Mouse (Mus musculus) forebrain, embryonic 16.5 days (tissue): ENCODE measurements at regions not wholly inside any gene's neighbourhood (a gene's known extent, or its start where the extent isn't known, plus 50 kb on each side); places are given as distances from the start of the nearest gene placed in this dataset.

Experiments
- ATAC-seq: fragments of 200-750 bp; cut with Nextera tagmentation; 2 replicates; pipeline ENCODE4 v1.8.0; 2017; ENCODE audit warnings: mild to moderate bottlenecking, moderate library complexity
- H3K27ac ChIP-seq: fragments of 300-500 bp; sonication (generic); 2 replicates; pipeline ENCODE4 v1.5.1; 2014; ENCODE audit warnings: low read length, control low read depth
- H3K27me3 ChIP-seq: fragments of 300-500 bp; sonication (generic); replicated peaks from 2 replicates; pipeline ENCODE4 v1.6.1; 2014; ENCODE audit warnings: low read length; ENCODE audit not compliant: control insufficient read depth, insufficient read depth
- H3K36me3 ChIP-seq: fragments of 300-500 bp; sonication (generic); 2 replicates; pipeline ENCODE4 v1.6.1; 2014; ENCODE audit not compliant: control insufficient read depth, insufficient read depth
- H3K4me1 ChIP-seq: fragments of 300-500 bp; sonication (generic); replicated peaks from 2 replicates; pipeline ENCODE4 v1.6.1; 2014; ENCODE audit warnings: low read length; ENCODE audit not compliant: control insufficient read depth, insufficient read depth
- H3K4me2 ChIP-seq: fragments of 300-500 bp; sonication (generic); 2 replicates; pipeline ENCODE4 v1.6.1; 2014; ENCODE audit warnings: mild to moderate bottlenecking, low read length, control low read depth
- H3K4me3 ChIP-seq: fragments of 300-500 bp; sonication (generic); replicated peaks from 2 replicates; pipeline ENCODE4 v1.5.1; 2014; ENCODE audit warnings: mild to moderate bottlenecking, low read length, control low read depth
- H3K9ac ChIP-seq: fragments of 300-500 bp; sonication (generic); replicated peaks from 2 replicates; pipeline ENCODE4 v1.6.1; 2014; ENCODE audit warnings: low read depth, low read length, control low read depth
- H3K9me3 ChIP-seq: fragments of 300-500 bp; sonication (generic); 2 replicates; pipeline ENCODE4 v1.6.1; 2016; ENCODE audit warnings: low read length; ENCODE audit not compliant: control insufficient read depth
- WGBS: fragments of 180-500 bp; shearing (Covaris S2); extraction: QIAGEN DNeasy Blood & Tissue Kit; methylation state at CpG from one replicate; pipeline ENCODE4 v1.1.7; 2014; 5-methylcytosine and 5-hydroxymethylcytosine counted together

GRCm38 (mm10) chr16:24056885-24057531 is 68.4 kb upstream of the Bcl6 start:
- no peak overlapping the region for H3K9ac ChIP-seq

GRCm38 (mm10) chr16:24056123-24056884 is 67.7 kb upstream of the Bcl6 start:
- Histone ChIP-seq H3K9ac (no peak overlapping the region), H3K4me2 (no peak overlapping the region), H3K9me3 (no peaks in the 10 kb centered on the region), H3K27ac (no peak overlapping the region), H3K4me1 (peaks cover 5% of the 10 kb centered on the region; the same call in 1 of the 2 replicates), H3K36me3 (no peaks in the 10 kb centered on the region), H3K27me3 (no peaks in the 10 kb centered on the region), H3K4me3 (no peak overlapping the region)
- ATAC-seq = no peak
- 52% methylated on average over 12 of the region's 12 CpGs for WGBS

More at GRCm38 (mm10) chr16:24056885-24057531, 68.4 kb upstream of the Bcl6 start:
- WGBS = 34% methylated on average over 11 of the region's 11 CpGs
- H3K4me2 ChIP-seq = no peak overlapping the region
- no peaks in the 10 kb centered on the region for H3K36me3 ChIP-seq
- H3K9me3 ChIP-seq = no peaks in the 10 kb centered on the region
- H3K4me3 ChIP-seq = no peak overlapping the region
- H3K4me1 ChIP-seq = peaks cover 5% of the 10 kb centered on the region; the same call in 1 of the 2 replicates
- no peak overlapping the region for H3K27ac ChIP-seq
- ATAC-seq = no peak
- no peaks in the 10 kb centered on the region for H3K27me3 ChIP-seq

GRCm38 (mm10) chr16:24054293-24054692 is 65.6 kb upstream of the Bcl6 start:
- H3K4me3 ChIP-seq = no peak overlapping the region
- H3K4me1 ChIP-seq = peaks cover 5% of the 10 kb centered on the region; the same call in 1 of the 2 replicates
- no peaks in the 10 kb centered on the region for H3K9me3 ChIP-seq
- H3K4me2 ChIP-seq = no peak overlapping the region
- no peaks in the 10 kb centered on the region for H3K27me3 ChIP-seq
- H3K9ac ChIP-seq = no peak overlapping the region
- WGBS = 96% methylated on average over 3 of the region's 3 CpGs
- H3K36me3 ChIP-seq = no peaks in the 10 kb centered on the region
- no peak for ATAC-seq
- no peak overlapping the region for H3K27ac ChIP-seq

GRCm38 (mm10) chr16:24053403-24053802 is 64.8 kb upstream of the Bcl6 start:
- Histone ChIP-seq H3K9ac (no peak overlapping the region), H3K4me3 (no peak overlapping the region), H3K27me3 (no peaks in the 10 kb centered on the region), H3K4me2 (no peak overlapping the region), H3K4me1 (peaks cover 5% of the 10 kb centered on the region; the same call in 1 of the 2 replicates), H3K9me3 (no peaks in the 10 kb centered on the region), H3K36me3 (no peaks in the 10 kb centered on the region), H3K27ac (no peak overlapping the region)
- no peak for ATAC-seq
- WGBS = 63% methylated on average over 10 of the region's 10 CpGs

GRCm38 (mm10) chr16:24050856-24051640 is 62.4 kb upstream of the Bcl6 start:
- no peak overlapping the region for H3K27ac ChIP-seq
- 89% methylated on average over 10 of the region's 10 CpGs for WGBS
- H3K4me3 ChIP-seq = no peak overlapping the region
- no peaks in the 10 kb centered on the region for H3K9me3 ChIP-seq
- no peaks in the 10 kb centered on the region for H3K27me3 ChIP-seq
- H3K4me2 ChIP-seq = no peak overlapping the region
- no peak overlapping the region for H3K9ac ChIP-seq
- no peaks in the 10 kb centered on the region for H3K36me3 ChIP-seq
- H3K4me1 ChIP-seq = no peaks in the 10 kb centered on the region
- no peak for ATAC-seq

- H3K9ac ChIP-seq = no peak overlapping the region
- no peaks in the 10 kb centered on the region for H3K36me3 ChIP-seq
- 92% methylated on average over 4 of the region's 4 CpGs for WGBS
- no peaks in the 10 kb centered on the region for H3K4me1 ChIP-seq
- no peak for ATAC-seq
- H3K4me3 ChIP-seq = no peak overlapping the region
- no peaks in the 10 kb centered on the region for H3K9me3 ChIP-seq
- H3K27ac ChIP-seq = no peak overlapping the region
- no peak overlapping the region for H3K4me2 ChIP-seq
- H3K27me3 ChIP-seq = no peaks in the 10 kb centered on the region
Observed at GRCm38 (mm10) chr16:24043779-24044178, 55.1 kb upstream of the Bcl6 start.

- H3K9me3 ChIP-seq = no peaks in the 10 kb centered on the region
- no peak overlapping the region for H3K4me2 ChIP-seq
- no peak overlapping the region for H3K27ac ChIP-seq
- H3K36me3 ChIP-seq = no peaks in the 10 kb centered on the region
- no peak overlapping the region for H3K9ac ChIP-seq
- no peaks in the 10 kb centered on the region for H3K4me1 ChIP-seq
- WGBS = 82% methylated on average over 3 of the region's 3 CpGs
- no peak overlapping the region for H3K4me3 ChIP-seq
- ATAC-seq = no peak
- no peaks in the 10 kb centered on the region for H3K27me3 ChIP-seq
Observed at GRCm38 (mm10) chr16:24042977-24043376, 54.3 kb upstream of the Bcl6 start.

- Histone ChIP-seq H3K27ac (no peak overlapping the region), H3K4me3 (no peak overlapping the region), H3K9me3 (no peaks in the 10 kb centered on the region), H3K4me2 (no peak overlapping the region), H3K27me3 (no peaks in the 10 kb centered on the region), H3K9ac (no peak overlapping the region), H3K4me1 (no peaks in the 10 kb centered on the region), H3K36me3 (no peaks in the 10 kb centered on the region)
- ATAC-seq = no peak
- WGBS = 94% methylated on average over 2 of the region's 2 CpGs
Observed at GRCm38 (mm10) chr16:24042216-24042615, 53.6 kb upstream of the Bcl6 start.

GRCm38 (mm10) chr16:24041403-24041802 is 52.8 kb upstream of the Bcl6 start:
- Histone ChIP-seq H3K36me3 (no peaks in the 10 kb centered on the region), H3K9me3 (no peaks in the 10 kb centered on the region), H3K27ac (no peak overlapping the region), H3K9ac (no peak overlapping the region), H3K4me2 (no peak overlapping the region), H3K4me3 (no peak overlapping the region), H3K4me1 (no peaks in the 10 kb centered on the region), H3K27me3 (no peaks in the 10 kb centered on the region)
- WGBS = 84% methylated on average over 2 of the region's 2 CpGs
- ATAC-seq = no peak
